Mouse (Mus musculus) ES-Bruce4 (cell line): ENCODE results near the gene Dctn2.

ENCODE experiments used
- CTCF ChIP-seq: IDR thresholded peaks from one replicate; pipeline ENCODE4 v1.8.1; 2011; ENCODE audit warnings: low read depth, low read length
- EP300 ChIP-seq: IDR thresholded peaks from 2 replicates; pipeline ENCODE4 v1.6.1; 2011; ENCODE audit warnings: low read depth, low read length; ENCODE audit not compliant: insufficient read depth

- TF ChIP-seq CTCF, result no peak
- no peak for TF ChIP-seq EP300
Measured at GRCm38 (mm10) chr10:127284105-127284622, 18.0 kb downstream of the Dctn2 start.
